Comparison of ENCODE assay signal across 13 mouse cellular contexts in genomic region chr13:118596218-118596795, GRCm38 (mm10).
"Had no signal": no experiment of that assay in that cellular context is flagged by ENCODE, and none has a peak within 500 bp of the region (broad histone marks: within the 10 kb centered on the region; RNA-seq: fewer than 3 reads in every experiment).

No protein-coding gene starts in this region.

- H3K36me3 ChIP-seq: limb, embryonic 10.5 days; limb, embryonic 13.5 days; midbrain, embryonic 12.5 days; midbrain, embryonic 15.5 days; neural tube, embryonic 13.5 days had no signal

- H3K4me2 ChIP-seq: limb, embryonic 13.5 days; lung, embryonic 14.5 days; midbrain, embryonic 12.5 days; midbrain, embryonic 15.5 days; neural tube, embryonic 13.5 days had no signal

- H3K27me3 ChIP-seq: limb, embryonic 13.5 days; midbrain, embryonic 12.5 days; midbrain, embryonic 15.5 days; neural tube, embryonic 13.5 days had no signal

- H3K4me1 ChIP-seq: limb, embryonic 13.5 days; midbrain, embryonic 12.5 days; midbrain, embryonic 15.5 days; neural tube, embryonic 13.5 days had no signal

- H3K27ac ChIP-seq: limb, embryonic 10.5 days; limb, embryonic 13.5 days; liver, embryonic 14.5 days; macrophage; midbrain, embryonic 12.5 days; midbrain, embryonic 15.5 days; neural tube, embryonic 13.5 days; stomach, postnatal 0 days had no signal

- H3K9me3 ChIP-seq: limb, embryonic 10.5 days; limb, embryonic 13.5 days; midbrain, embryonic 12.5 days; midbrain, embryonic 15.5 days; neural tube, embryonic 13.5 days had no signal

- DNase-seq: kidney, adult 18-20 months; thymus, adult 2 months had no signal

- H3K4me3 ChIP-seq: limb, embryonic 10.5 days; limb, embryonic 13.5 days; midbrain, embryonic 12.5 days; midbrain, embryonic 15.5 days; neural tube, embryonic 13.5 days had no signal

- ATAC-seq: liver, postnatal 0 days; lung, postnatal 0 days; midbrain, embryonic 15.5 days had no signal

- H3K9ac ChIP-seq: limb, embryonic 13.5 days; liver, embryonic 14.5 days; liver, postnatal 0 days; lung, embryonic 14.5 days; midbrain, embryonic 12.5 days; midbrain, embryonic 15.5 days; neural tube, embryonic 13.5 days had no signal
